Mouse (Mus musculus): ENCODE results near the gene Pdzk1. TPM values are rescaled to one million over a fixed set of nuclear protein-coding genes. Genes with fewer than 3 reads are reported as not detected.

Pdzk1 gene
- polyA plus RNA-seq, 1 experiment: not detected

DNA sequence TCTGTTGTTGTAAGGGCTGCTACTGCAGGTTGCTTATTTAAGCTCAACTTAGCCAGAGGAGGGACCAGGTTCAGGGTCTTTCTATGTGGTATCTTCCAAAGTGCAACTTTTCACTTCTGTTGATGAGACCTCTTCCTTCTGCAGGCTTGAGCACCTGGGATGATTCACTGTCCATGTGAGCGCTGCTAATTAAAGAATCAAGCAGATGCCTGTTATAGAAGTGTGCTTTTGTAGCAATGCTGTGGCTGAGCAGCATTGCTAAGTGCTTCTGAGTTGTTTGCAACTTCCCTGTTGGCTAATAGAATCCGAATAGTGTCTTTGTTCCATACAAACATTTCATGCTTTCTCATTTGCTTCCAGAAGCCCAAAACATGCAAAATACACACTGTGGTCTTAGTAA lies 41.2 kb downstream of the Pdzk1 start:
- TF ChIP-seq POLR2A (IDR thresholded peaks at IDR 0.05; ENCODE audit: insufficient read depth, low read depth, low read length): no peak
- no peak for TF ChIP-seq CTCF (IDR thresholded peaks at IDR 0.05; ENCODE audit: insufficient read depth, low read depth, low read length)
- H3K27ac ChIP-seq (ENCODE audit: insufficient read depth, low read depth, low read length): no peak overlapping the region
- H3K4me3 ChIP-seq (ENCODE audit: insufficient read depth, low read depth, low read length): no peak overlapping the region
- 79% methylated on average over 2 of the region's 2 CpGs for WGBS
- H3K4me1 ChIP-seq (ENCODE audit: control insufficient read depth, insufficient read depth, low read length): no peaks in the 10 kb centered on the region

DNA sequence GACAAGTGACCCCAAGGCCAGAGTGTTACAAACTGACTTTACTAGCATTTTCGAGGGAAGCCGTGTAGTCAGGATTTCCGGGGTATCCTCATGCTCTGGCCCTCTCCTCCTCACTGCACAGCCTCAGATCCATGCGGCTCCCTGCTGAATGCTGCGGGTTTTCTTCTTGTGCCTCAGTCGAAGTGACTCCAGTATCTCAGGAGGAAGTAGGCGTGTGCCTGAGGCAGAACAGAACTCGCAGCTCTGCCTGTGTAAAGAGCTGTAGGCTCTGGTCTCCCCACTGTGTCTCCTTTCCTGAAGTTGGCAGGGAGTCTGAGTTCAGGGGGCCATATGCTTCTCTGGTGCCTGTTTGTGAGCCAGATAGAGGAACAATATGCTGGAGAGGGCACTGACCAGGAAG lies 42.0 kb downstream of the Pdzk1 start:
- Histone ChIP-seq H3K27ac (ENCODE audit: insufficient read depth, low read depth, low read length) (no peak overlapping the region), H3K4me3 (ENCODE audit: insufficient read depth, low read depth, low read length) (no peak overlapping the region), H3K4me1 (ENCODE audit: control insufficient read depth, insufficient read depth, low read length) (no peaks in the 10 kb centered on the region)
- TF ChIP-seq POLR2A (IDR thresholded peaks at IDR 0.05; ENCODE audit: insufficient read depth, low read depth, low read length) (no peak), CTCF (IDR thresholded peaks at IDR 0.05; ENCODE audit: insufficient read depth, low read depth, low read length) (no peak)
- 89% methylated on average over 8 of the region's 8 CpGs for WGBS

GRCm38 (mm10) chr3:96872501-96872900 lies 43.4 kb downstream of the Pdzk1 start:
- H3K4me3 ChIP-seq (ENCODE audit: insufficient read depth, low read depth, low read length): no peak overlapping the region
- H3K27ac ChIP-seq (ENCODE audit: insufficient read depth, low read depth, low read length): no peak overlapping the region
- WGBS: 96% methylated on average over 8 of the region's 8 CpGs
- no peaks in the 10 kb centered on the region for H3K4me1 ChIP-seq (ENCODE audit: control insufficient read depth, insufficient read depth, low read length)
- TF ChIP-seq POLR2A (IDR thresholded peaks at IDR 0.05; ENCODE audit: insufficient read depth, low read depth, low read length) (no peak), CTCF (IDR thresholded peaks at IDR 0.05; ENCODE audit: insufficient read depth, low read depth, low read length) (no peak)

DNA sequence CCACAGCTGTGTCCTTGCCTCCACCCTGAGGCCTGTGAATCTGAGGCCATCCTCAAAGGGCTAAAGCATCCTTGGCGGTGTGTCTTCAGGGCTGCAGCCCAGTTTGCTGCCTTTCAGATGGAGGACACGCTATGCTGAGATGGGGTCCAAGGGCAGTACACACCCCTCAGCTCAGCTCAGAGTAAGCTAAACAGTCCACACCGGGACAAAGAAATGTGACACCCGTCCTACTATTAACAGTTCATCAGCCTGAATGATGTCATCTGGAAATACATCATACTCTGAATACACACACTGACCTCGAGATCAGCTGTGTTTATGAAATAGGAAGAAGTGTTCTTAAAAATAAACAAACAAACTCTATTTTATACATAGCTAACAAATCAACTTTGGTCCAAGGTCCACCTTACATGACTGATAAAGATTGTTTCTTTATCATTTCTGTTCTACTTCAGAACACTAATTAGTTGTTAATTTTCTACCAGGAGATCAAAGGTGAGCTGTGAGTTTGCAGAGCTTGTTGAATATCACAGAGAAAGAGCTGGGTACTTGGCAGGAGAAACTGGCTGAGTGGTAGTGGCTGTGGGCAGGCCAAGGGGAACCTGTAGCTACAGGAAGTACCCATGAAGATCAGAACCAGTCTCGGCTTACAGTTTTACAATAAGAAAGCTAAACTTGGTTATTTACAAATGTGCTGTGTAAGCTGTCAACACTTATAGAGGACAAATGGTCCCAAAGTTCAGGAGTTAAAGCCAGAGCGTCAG lies 45.9 kb downstream of the Pdzk1 start:
- no peak overlapping the region for H3K27ac ChIP-seq (ENCODE audit: insufficient read depth, low read depth, low read length)
- 86% methylated on average over 7 of the region's 7 CpGs for WGBS
- H3K4me3 ChIP-seq (ENCODE audit: insufficient read depth, low read depth, low read length): no peak overlapping the region
- TF ChIP-seq POLR2A (IDR thresholded peaks at IDR 0.05; ENCODE audit: insufficient read depth, low read depth, low read length): no peak
- TF ChIP-seq CTCF (IDR thresholded peaks at IDR 0.05; ENCODE audit: insufficient read depth, low read depth, low read length): no peak
- no peaks in the 10 kb centered on the region for H3K4me1 ChIP-seq (ENCODE audit: control insufficient read depth, insufficient read depth, low read length)

DNA sequence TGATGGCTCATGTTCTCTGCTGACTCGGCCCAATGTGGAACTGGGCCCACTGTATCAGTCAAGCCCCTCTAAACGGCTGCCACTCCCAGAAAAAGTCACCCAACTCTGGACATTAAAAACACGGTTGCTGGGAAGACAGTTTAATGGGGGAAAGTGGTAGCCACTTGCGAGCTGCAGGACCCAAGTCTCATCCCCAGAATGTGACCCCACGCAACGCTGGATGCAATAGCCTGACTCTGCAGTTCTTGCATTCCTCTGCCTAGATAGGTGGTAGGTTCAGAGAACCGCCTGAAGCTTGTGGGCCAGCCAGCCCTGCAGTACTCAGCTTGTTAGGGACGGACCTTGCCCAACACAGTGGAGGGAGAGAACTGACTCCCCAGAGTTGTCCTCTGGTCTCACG lies 50.5 kb downstream of the Pdzk1 start:
- H3K4me1 ChIP-seq (ENCODE audit: control insufficient read depth, insufficient read depth, low read length): peaks cover 6% of the 10 kb centered on the region; the same call in 1 of the 2 replicates
- no peak overlapping the region for H3K27ac ChIP-seq (ENCODE audit: insufficient read depth, low read depth, low read length)
- TF ChIP-seq CTCF (IDR thresholded peaks at IDR 0.05; ENCODE audit: insufficient read depth, low read depth, low read length) (no peak), POLR2A (IDR thresholded peaks at IDR 0.05; ENCODE audit: insufficient read depth, low read depth, low read length) (no peak)
- no peak overlapping the region for H3K4me3 ChIP-seq (ENCODE audit: insufficient read depth, low read depth, low read length)
- 92% methylated on average over 9 of the region's 9 CpGs for WGBS

- Histone ChIP-seq H3K27ac (ENCODE audit: insufficient read depth, low read depth, low read length) (no peak overlapping the region; the same call in 1 of the 2 replicates), H3K4me3 (ENCODE audit: insufficient read depth, low read depth, low read length) (no peak overlapping the region), H3K4me1 (ENCODE audit: control insufficient read depth, insufficient read depth, low read length) (peaks cover 6% of the 10 kb centered on the region; the same call in 1 of the 2 replicates)
- WGBS: 57% methylated on average over 4 of the region's 4 CpGs
- TF ChIP-seq CTCF (IDR thresholded peaks at IDR 0.05; ENCODE audit: insufficient read depth, low read depth, low read length) (no peak), POLR2A (IDR thresholded peaks at IDR 0.05; ENCODE audit: insufficient read depth, low read depth, low read length) (no peak)
Observed at GRCm38 (mm10) chr3:96880385-96880784, 51.3 kb downstream of the Pdzk1 start.

- H3K4me1 ChIP-seq (ENCODE audit: control insufficient read depth, insufficient read depth, low read length): peaks cover 6% of the 10 kb centered on the region; the same call in 1 of the 2 replicates
- H3K27ac ChIP-seq (ENCODE audit: insufficient read depth, low read depth, low read length): peak overlapping the region; percentile 86
- 62% methylated on average over 6 of the region's 6 CpGs for WGBS
- H3K4me3 ChIP-seq (ENCODE audit: insufficient read depth, low read depth, low read length): no peak overlapping the region
- TF ChIP-seq CTCF (IDR thresholded peaks at IDR 0.05; ENCODE audit: insufficient read depth, low read depth, low read length) (no peak), POLR2A (IDR thresholded peaks at IDR 0.05; ENCODE audit: insufficient read depth, low read depth, low read length) (no peak)
Observed at GRCm38 (mm10) chr3:96881557-96881956, 52.5 kb downstream of the Pdzk1 start.

DNA sequence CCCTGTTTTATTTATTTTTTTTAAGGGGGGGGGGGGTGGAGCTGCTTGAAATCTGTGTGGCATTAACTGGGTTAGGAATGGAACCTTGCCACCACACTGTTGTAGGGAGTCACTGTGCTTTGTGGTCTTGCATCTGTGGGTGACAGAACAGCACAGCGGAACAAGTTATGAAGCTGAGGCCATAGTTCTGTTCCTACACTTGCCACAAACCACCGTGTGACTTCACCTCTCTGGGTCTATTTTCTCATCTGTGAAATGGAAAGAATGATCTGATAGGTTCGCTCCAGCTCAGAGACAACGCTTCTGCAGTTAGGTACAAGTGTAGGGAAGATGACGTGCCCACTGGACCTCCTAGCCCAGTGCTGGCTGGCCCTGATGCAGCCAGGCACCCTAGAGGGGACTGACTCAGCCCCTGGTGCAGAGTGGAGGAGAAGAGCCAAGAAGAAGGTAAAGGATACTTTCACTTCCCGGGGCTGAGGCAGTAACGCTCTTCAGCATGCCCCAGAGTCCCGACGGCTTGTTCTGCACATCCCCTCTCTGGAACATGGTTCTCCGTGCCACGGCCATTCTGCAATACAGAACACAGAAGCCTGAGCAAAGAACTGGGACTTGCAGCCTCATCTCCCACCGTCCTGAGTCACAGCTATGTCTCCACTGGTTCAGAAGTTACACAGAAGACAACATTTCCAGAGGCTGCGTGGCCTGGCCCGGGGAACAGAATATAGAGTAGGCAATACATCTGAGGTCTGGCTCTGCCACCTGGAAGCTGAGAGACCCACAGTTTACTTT lies 53.2 kb downstream of the Pdzk1 start:
- Histone ChIP-seq H3K4me1 (ENCODE audit: control insufficient read depth, insufficient read depth, low read length) (peaks cover 6% of the 10 kb centered on the region; the same call in 1 of the 2 replicates), H3K4me3 (ENCODE audit: insufficient read depth, low read depth, low read length) (no peak overlapping the region), H3K27ac (ENCODE audit: insufficient read depth, low read depth, low read length) (peak overlapping the region; percentile 86)
- TF ChIP-seq POLR2A (IDR thresholded peaks at IDR 0.05; ENCODE audit: insufficient read depth, low read depth, low read length) (no peak), CTCF (IDR thresholded peaks at IDR 0.05; ENCODE audit: insufficient read depth, low read depth, low read length) (no peak)
- WGBS: 91% methylated on average over 14 of the region's 14 CpGs

GRCm38 (mm10) chr3:96883690-96884089 lies 54.6 kb downstream of the Pdzk1 start:
- no peak overlapping the region for H3K27ac ChIP-seq (ENCODE audit: insufficient read depth, low read depth, low read length)
- TF ChIP-seq POLR2A (IDR thresholded peaks at IDR 0.05; ENCODE audit: insufficient read depth, low read depth, low read length) (no peak), CTCF (IDR thresholded peaks at IDR 0.05; ENCODE audit: insufficient read depth, low read depth, low read length) (no peak)
- H3K4me3 ChIP-seq (ENCODE audit: insufficient read depth, low read depth, low read length): no peak overlapping the region
- 91% methylated on average over 7 of the region's 7 CpGs for WGBS
- peaks cover 6% of the 10 kb centered on the region; the same call in 1 of the 2 replicates for H3K4me1 ChIP-seq (ENCODE audit: control insufficient read depth, insufficient read depth, low read length)
